ENCODE assay signal across 17 mouse cellular contexts in the genomic region with DNA sequence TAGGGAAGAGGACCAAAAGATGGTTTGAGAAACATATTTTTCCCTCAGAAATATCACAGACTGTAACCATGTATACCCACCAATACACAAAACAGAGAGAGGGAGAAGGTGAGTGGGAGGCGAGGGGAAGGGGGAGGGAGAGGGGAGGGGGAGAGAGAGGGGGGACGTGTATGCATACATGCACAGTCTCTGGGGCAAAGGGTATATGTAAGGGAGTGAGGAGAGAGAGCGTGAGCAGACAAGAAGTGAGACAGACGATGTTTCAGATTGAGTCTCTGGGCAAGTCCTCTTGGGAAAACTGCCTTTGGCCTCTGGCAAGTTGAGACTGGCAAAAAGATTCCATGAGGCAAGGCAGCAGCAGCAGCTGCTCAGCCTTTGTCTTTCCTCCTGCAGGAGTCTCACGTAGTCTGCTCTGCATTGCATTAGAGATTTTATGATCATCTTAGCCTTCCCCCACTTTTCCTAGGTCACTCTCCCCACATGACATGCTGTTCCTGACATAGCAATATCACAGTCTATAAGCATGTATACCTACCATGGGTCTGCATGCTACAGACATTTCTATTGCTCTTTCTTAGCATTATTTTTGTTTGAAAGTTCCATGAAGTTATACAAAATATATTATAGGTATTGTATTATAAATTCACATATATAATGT.
DNase-seq lines count a peak whose midpoint lies in the region; ATAC-seq lines count a peak whose summit lies in the region.
"Had no signal": no experiment of that assay in that cellular context is flagged by ENCODE, and none has a peak within 500 bp of the region (broad histone marks: within the 10 kb centered on the region; RNA-seq: fewer than 3 reads in every experiment).

No protein-coding gene starts in this region.

- H3K9ac ChIP-seq in neural tube, embryonic 12.5 days, result no peak overlapping the region
- H3K9ac ChIP-seq in neural tube, embryonic 15.5 days (replicated peaks), result no peak overlapping the region
- no peak overlapping the region for H3K9ac ChIP-seq in embryonic facial prominence, embryonic 14.5 days (ENCODE audit: low read depth, low read length)
- H3K9ac ChIP-seq: forebrain, embryonic 12.5 days; heart, embryonic 12.5 days; kidney, embryonic 15.5 days; liver, embryonic 13.5 days; lung, embryonic 15.5 days had no signal

- H3K36me3 ChIP-seq in neural tube, embryonic 12.5 days, result no peaks in the 10 kb centered on the region
- no peaks in the 10 kb centered on the region for H3K36me3 ChIP-seq in neural tube, embryonic 15.5 days
- no peaks in the 10 kb centered on the region for H3K36me3 ChIP-seq in embryonic facial prominence, embryonic 14.5 days (ENCODE audit: control insufficient read depth, insufficient read depth, low read length)
- H3K36me3 ChIP-seq: forebrain, embryonic 12.5 days; heart, embryonic 12.5 days; kidney, embryonic 15.5 days; liver, embryonic 13.5 days; lung, embryonic 15.5 days had no signal

- WGBS in neural tube, embryonic 12.5 days, result 58% methylated on average over 5 of the region's 5 CpGs
- 51% methylated on average over 5 of the region's 5 CpGs for WGBS in neural tube, embryonic 15.5 days
- WGBS in embryonic facial prominence, embryonic 14.5 days, result 39% methylated on average over 5 of the region's 5 CpGs

- H3K27me3 ChIP-seq in neural tube, embryonic 12.5 days (replicated peaks), result no peaks in the 10 kb centered on the region
- no peaks in the 10 kb centered on the region for H3K27me3 ChIP-seq in neural tube, embryonic 15.5 days (replicated peaks)
- no peaks in the 10 kb centered on the region for H3K27me3 ChIP-seq in embryonic facial prominence, embryonic 14.5 days (replicated peaks; ENCODE audit: control insufficient read depth, insufficient read depth, low read length)
- H3K27me3 ChIP-seq: forebrain, embryonic 12.5 days; heart, embryonic 12.5 days; kidney, embryonic 15.5 days; liver, embryonic 13.5 days; lung, embryonic 15.5 days had no signal

- H3K4me1 ChIP-seq in neural tube, embryonic 12.5 days, result no peaks in the 10 kb centered on the region
- no peaks in the 10 kb centered on the region for H3K4me1 ChIP-seq in neural tube, embryonic 15.5 days
- no peaks in the 10 kb centered on the region for H3K4me1 ChIP-seq in embryonic facial prominence, embryonic 14.5 days (ENCODE audit: control insufficient read depth, insufficient read depth, low read length)
- H3K4me1 ChIP-seq: kidney, embryonic 15.5 days; liver, embryonic 13.5 days had no signal

- no peak overlapping the region for H3K4me2 ChIP-seq in neural tube, embryonic 12.5 days (replicated peaks)
- H3K4me2 ChIP-seq in neural tube, embryonic 15.5 days, result no peak overlapping the region
- H3K4me2 ChIP-seq in embryonic facial prominence, embryonic 14.5 days (ENCODE audit: low read depth, low read length), result no peak overlapping the region
- H3K4me2 ChIP-seq: forebrain, embryonic 12.5 days; heart, embryonic 12.5 days; kidney, embryonic 15.5 days; liver, embryonic 13.5 days; lung, embryonic 15.5 days had no signal

- H3K27ac ChIP-seq in neural tube, embryonic 12.5 days, result no peak overlapping the region
- no peak overlapping the region for H3K27ac ChIP-seq in neural tube, embryonic 15.5 days (replicated peaks)
- no peak overlapping the region for H3K27ac ChIP-seq in embryonic facial prominence, embryonic 14.5 days (replicated peaks; ENCODE audit: low read depth, low read length)
- H3K27ac ChIP-seq: forebrain, embryonic 12.5 days; kidney, embryonic 15.5 days; liver, embryonic 13.5 days; lung, embryonic 15.5 days had no signal

- ATAC-seq in neural tube, embryonic 12.5 days (ENCODE audit: low FRiP score, low read depth), result peak; percentile 58; the same call in 1 of the 2 replicates
- ATAC-seq in neural tube, embryonic 15.5 days (ENCODE audit: low FRiP score), result no peak
- ATAC-seq in embryonic facial prominence, embryonic 14.5 days (ENCODE audit: low read depth), result no peak
- no peak for ATAC-seq in granulocyte monocyte progenitor cell, adult 5-6 weeks (replicated peaks; ENCODE audit: poor library complexity, severe bottlenecking)
- ATAC-seq: intestine, embryonic 16.5 days had no signal

- H3K4me3 ChIP-seq in neural tube, embryonic 12.5 days, result no peak overlapping the region
- no peak overlapping the region for H3K4me3 ChIP-seq in neural tube, embryonic 15.5 days (replicated peaks)
- H3K4me3 ChIP-seq in embryonic facial prominence, embryonic 14.5 days (ENCODE audit: low read depth, low read length), result no peak overlapping the region
- H3K4me3 ChIP-seq: forebrain, embryonic 12.5 days; heart, embryonic 12.5 days; kidney, embryonic 15.5 days; liver, embryonic 13.5 days; lung, embryonic 15.5 days had no signal

- DNase-seq in embryo, embryonic 10.5 days (ENCODE audit: low spot score), result peak; percentile 3
- DNase-seq in embryonic facial prominence, embryonic 14.5 days (ENCODE audit: low spot score), result peak; percentile 54
- DNase-seq in mesoderm, embryonic 11.5 days (ENCODE audit: low read depth, low spot score), result peak; percentile 18
- DNase-seq in liver, result no peak
- DNase-seq: cerebellum, postnatal 25 days; gastrocnemius, postnatal 36 days; layer of hippocampus, postnatal 36 days; liver, embryonic 13.5 days; right cerebral cortex, adult 18-20 months had no signal

- H3K9me3 ChIP-seq in neural tube, embryonic 12.5 days, result no peaks in the 10 kb centered on the region
- H3K9me3 ChIP-seq in neural tube, embryonic 15.5 days (replicated peaks), result no peaks in the 10 kb centered on the region
- 0 out of 2 replicates have a peak, but pooled peaks cover 3% of the 10 kb centered on the region for H3K9me3 ChIP-seq in embryonic facial prominence, embryonic 14.5 days (ENCODE audit: control insufficient read depth, low read length)
- H3K9me3 ChIP-seq: forebrain, embryonic 12.5 days; kidney, embryonic 15.5 days; liver, embryonic 13.5 days; lung, embryonic 15.5 days had no signal
